Mouse (Mus musculus) adrenal gland, adult 18-20 months (tissue): ENCODE data around the gene Gpc3. TPM values are rescaled to one million over a fixed set of nuclear protein-coding genes. Genes with fewer than 3 reads are reported as not detected.

Source experiments
- DNase-seq, 2 experiments: peaks; one replicate each; pipeline ENCODE4 v3.0.0; 2021 to 2022; ENCODE audit warnings: low spot score in 2 of 2
- long read RNA-seq, 2 experiments: library from polyadenylated mRNA; stranded (forward); transcript quantifications; one replicate each; pipeline ENCODE4 v2.0.0; 2021
- total RNA-seq, 2 experiments: library from RNA; stranded (reverse); gene quantifications; 1 replicate in 1 of 2; 2 replicates in 1 of 2; pipeline ENCODE4 v1.2.3; 2021

Gene Gpc3
- 10 to 100 TPM; 50.4 to 71.1 TPM for total RNA-seq
- long read RNA-seq, experiment 1, transcript Gpc3-201 (8 exons, 2,216 nt): major isoform, 47 of 47 reads
- long read RNA-seq, experiment 1, partial matches to known transcripts: 0 of 47 reads
- long read RNA-seq, experiment 1, other reads (novel, unspliced or antisense): 0 of 47 reads
- long read RNA-seq, experiment 2, transcript Gpc3-201 (8 exons, 2,216 nt): major isoform, 74 of 83 reads
- long read RNA-seq, experiment 2, partial matches to known transcripts: 7 of 83 reads
- long read RNA-seq, experiment 2, other reads (novel, unspliced or antisense): 2 of 83 reads

DNA sequence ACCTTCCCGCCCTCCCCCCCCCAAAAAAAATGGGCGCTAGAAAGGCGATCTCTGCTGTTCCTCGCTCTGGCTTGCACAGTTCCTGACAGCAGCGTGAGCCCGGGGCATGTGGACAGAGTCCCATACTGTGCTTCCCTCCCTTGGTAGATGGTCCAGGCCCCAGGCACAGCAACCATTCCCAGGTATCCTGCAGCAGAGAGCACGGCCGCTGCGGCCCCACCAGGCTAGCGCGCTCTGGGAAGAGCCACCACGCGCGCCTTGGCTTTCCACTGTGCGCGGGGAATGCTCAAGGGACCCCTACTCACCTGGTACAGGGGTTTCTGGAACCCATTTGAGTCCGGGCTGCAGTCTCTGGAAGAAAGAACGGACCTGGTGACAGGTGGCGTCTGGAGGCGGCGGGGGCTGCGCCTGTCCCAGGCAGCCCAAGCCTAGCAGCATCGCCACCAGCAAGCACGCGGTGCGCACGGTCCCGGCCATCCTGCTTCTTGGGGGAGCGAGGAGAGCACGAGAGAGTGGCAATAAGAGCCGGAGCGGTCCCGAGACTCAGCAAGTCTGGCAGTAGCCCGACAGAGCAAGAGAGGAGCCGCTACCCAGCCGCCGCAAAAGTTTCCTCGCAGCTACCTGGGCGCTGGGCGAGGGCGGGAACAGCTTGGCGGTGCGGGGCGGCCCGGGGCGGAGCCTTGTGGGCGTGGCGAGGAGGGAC, at the start of gene Gpc3:
Gene Gpc3, minus strand, starts transcription at position 623 of the 703 bp plus-strand sequence.
- peak; percentile 43 to 46 for DNase-seq

DNA sequence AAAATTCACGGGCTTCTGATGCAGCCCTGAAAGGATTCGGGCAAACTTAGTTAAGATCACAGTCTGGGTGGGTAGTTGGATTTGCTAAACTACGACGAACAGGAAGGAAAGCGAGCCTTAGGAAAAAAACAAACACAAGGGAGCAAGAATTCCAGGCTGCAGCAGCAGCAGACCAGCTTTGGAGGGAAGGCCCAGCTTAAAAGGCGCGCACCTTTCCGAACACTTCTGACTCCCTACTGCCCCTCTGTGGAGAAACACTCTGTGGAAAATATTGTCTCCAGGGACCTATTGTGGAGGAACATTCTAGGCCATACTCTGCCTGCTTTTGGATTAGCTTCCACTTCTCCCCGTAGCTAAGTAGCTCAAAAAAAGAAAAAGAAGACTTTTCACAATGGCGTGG, 38.2 kb upstream of the Gpc3 start:
- peak in 1 of 2 experiments; percentile 4 for DNase-seq

DNA sequence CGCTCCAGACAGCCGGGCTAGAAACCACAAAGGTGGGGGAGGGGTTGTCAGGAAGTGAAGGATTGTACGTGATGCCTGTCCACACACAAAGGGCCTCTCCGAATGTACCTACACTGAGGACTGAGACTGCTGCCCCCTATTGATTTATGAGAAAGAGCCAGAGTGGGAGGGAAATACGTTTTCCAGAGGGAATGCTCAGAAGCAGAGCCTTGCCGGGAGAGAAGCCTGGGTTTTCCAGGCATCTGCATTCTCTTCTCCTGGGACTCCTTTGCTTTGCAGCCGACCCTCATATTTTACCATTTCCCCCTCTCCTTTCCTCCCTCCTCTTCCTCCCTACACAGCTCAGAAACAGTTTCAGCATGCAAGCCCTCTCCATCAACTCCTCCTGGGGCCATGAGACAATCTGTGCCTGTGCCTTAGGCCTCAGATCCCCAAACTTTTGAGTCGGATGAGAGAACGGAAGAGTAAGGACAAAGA, 37.8 kb upstream of the Gpc3 start:
- DNase-seq: no peak

DNA sequence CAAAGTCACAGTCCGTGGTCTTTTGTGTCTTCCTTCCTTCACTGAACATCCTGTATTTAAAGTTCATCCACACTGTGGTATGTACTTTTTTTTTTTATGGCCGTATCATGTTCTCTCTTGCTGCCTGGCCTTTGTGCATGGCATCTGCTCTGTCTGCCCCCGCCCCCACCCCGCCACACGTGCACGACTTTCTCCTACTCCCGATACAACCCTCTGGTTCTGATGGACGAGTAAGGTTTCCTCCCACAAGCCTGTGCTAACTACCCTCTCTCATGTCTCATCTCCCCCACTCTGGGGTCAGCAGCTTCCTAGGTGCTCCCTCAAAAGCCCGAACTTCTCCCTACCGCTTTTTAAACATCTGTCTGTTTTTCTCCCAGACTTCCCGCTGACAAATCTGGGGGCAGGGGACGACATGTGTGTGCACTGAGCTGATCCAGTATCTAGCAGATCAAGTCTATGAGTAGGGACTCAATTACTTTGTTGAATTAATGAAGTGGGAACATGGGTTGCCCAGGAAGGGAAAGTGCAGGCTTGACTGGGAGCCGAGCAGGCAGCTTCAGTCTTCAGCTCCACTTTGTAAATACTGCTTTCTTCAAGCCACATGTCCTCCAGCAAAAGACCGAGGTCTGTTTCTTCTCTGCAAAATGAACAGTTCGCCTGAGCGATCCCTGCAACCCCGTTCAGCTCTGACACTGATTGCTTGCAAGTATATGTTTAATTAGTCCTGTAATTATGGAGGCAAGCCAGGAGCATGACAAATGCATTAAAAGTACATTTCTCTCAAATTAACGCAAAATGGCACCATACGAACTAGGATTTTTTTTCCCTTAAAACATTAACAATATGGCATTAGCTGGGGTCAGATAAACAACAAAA, 35.4 kb upstream of the Gpc3 start:
- DNase-seq: no peak

DNA sequence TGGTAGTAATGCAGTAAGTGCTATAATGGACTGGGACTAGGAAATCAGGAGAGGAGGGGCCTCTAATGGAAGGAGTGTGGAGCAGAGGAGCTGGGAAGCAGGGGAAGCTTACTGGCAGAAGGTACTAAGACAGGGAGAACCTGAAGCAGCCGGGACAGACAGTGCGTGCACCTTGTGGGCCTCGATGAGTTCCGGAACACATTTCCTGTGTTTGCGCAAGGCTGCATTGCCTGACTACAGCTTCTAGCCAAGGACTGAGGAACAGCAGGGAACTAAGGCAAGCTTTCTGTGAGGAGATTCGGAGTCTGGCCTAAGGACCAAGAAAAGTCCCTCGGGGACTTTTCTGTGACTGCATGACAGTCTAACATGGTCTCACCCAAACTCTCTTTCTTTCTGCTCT, 30.6 kb upstream of the Gpc3 start:
- DNase-seq: no peak

DNA sequence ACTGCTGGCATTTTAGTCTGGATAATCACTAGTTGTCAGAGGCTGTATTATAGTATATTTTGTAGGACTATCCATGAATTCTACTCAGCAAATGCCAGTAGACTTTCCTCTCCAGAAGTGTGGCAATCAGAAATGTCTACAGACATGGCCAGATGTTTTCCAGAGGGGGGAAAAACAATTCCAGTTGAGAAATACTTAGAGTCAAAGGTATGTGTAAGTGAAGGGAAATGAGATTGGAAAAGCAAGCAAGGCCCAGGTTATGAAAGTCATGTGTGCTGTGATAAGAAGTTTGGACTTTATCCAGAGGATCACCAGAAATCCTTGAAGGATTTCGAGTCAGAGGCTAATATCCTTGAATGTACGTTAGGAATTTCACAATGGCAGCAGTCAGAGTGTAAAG, 29.6 kb upstream of the Gpc3 start:
- DNase-seq: no peak

DNA sequence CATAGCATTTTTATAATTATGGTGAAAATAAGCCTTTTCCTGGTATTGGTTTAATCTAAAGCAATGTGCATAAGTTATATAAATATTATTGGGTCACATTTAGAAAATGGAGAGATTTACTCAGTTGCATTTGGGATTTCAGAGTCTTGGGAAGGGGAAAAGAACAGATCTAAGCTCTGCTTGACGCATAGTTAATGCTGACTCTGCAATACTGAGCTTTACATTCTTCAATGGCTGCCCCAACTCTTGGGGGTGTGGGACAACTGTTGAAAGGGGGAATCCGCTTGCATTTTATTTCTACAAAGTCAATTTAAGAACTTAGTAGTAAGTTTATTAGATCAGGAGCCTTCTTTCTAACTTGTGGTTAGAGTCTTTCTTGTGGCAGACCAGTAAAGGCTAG, 28.4 kb upstream of the Gpc3 start:
- no peak for DNase-seq

DNA sequence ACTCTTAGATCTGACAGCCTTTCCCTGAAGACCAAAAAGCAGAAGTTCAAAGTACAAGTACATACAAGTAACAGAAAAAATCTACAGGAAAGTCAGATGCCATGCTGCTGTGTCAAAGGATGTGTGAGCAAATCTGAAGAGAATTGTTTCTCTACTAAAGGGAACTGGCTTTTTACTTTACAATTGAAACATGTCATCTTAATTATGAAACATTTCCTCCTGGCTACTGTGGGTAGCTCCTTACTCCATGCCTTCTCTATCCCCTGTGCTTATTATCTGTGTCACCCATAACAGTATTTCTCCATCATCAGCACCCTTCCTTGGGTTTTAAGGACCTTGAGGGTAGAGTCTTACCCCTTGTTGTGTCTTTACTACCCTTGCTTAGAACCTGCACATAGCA, 23.7 kb upstream of the Gpc3 start:
- DNase-seq: no peak

DNA sequence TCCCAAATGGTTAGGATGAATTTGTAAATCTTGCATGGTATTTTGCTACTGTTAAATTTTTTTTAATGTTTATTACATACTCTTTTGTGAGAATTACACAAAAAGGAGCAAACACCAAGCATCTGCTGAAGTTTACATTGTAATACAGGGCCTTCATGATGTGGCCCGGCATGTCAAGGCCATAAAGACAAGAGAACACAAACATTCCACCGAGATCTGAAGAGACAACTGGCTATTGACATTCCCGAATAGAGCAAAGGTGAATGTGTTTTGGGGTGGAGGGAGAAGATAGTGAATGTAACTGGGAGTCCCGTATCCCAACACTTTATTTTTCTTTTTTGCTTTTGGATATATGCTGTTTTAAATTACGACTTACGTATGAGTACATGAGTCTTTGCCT, 20.2 kb upstream of the Gpc3 start:
- no peak for DNase-seq

DNA sequence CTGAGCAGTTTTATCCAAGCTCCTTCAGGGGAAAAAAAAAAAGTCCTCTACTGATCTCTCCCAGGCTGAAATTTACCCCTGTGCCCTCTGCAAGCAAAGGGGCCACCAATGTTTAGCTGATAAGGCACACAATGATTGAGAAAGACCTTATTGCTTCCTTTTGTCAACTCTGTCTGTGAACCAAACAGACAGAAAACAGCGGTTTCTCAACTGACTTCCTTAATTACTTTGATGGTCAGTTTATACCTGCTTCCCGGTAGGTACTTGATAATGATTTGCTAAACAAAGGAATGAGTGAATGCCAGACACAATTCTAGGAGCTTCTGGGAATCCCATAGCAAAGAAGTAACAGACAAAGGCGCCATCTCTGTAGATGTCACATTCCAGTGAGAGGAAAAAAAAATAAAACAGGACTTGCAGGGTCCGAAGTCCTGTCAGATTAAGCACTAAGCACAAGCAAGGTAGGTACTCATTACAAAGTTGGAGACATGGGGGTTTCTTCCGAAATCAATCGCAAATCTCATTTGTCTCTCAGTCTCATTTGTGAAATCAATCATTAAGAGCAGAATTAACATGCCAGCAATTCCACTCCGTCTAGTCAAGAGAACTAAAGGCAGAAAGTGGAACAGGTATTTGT, 19.1 kb upstream of the Gpc3 start:
- DNase-seq: no peak

DNA sequence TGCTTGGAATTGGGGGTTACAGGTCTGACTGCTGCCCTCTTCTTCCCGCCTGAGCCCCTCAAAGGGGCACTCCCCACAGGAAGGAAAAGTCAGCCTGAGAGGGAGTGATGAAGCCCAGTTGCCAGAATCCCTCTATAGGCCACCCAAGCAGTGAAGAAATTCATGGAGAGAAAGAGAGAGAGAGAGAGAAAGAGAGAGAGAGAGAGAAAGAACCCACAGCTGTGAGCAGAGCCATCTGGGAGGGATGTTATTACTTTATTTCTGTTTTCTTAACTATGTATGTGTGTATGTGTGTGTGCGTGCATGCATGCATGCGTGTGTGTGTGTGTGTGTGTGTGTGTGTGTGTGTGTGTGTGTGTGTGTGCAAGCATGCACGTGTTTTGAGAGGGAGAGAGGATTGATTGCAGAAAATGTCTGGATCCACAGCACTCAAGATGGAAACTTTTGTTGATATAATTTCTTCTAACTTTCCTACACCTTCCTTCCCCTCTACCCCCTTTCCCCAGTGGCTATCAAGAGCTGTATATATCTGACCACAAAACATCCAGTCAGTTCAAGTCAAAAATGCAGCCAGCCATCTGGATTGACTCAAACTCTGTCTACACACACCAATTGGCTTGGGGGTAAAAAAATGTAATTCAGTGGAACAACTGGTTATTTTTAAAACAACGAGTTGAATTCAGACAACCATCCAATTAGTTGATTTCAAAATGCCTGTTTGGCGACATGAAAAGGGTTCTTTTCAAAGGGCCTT, 13.4 kb upstream of the Gpc3 start:
- no peak for DNase-seq

DNA sequence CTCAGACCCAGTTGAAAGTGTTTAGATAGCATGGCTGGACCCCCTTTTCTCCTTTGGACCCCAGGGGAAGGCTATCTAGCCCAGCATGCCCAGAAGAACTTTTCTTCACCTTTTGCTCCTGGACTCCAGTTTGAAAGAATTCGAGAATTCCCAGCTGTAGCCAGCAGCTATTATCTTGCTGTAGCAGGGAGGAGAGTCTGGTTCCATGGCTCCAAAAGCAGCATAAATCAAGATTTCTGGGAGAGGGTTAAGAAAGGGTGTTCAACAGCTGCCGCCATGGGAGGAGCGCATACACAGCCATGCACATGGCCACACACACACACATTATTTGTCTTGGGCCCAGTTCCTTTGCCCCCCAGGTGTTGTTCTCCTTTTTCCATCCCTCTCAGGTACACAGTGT, 4.1 kb upstream of the Gpc3 start:
- no peak for DNase-seq

DNA sequence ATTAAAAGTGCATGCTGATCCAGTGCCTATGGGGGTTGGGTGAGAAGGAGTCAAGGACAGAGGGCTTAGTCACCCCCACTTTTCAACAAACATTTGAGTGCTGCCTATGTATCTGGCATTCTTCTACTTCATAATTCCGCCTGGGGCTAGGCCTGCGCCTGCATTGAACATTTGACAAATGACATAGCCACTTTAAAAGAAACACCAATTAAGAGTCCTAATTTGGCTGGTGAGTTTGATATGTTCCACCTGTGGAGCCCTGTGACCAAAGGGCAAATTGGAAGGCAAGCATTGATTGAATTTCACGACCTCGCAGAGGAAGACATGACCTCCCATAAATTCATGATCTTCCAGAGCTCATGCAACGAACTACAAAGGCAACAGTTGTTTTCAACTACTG, 2.4 kb upstream of the Gpc3 start:
- DNase-seq: no peak

DNA sequence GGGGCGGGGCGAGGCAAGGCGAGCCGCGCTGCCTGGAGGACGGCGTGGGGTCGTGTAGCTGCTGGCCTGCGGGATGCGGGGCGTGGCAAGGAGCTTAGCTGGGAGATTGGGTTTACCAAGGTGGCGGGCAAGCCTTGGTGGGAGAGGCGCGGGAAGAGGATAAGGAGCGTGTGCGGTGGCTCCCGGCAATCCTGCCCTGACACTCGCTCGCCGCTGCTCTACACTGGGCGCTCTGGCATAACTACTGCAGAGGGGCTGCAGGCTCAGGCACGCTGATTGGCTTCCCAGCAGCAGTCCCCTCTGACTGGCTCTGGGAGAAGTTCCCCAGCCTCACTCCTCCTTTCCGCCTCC, 256 bp upstream of the Gpc3 start:
- no peak for DNase-seq

DNA sequence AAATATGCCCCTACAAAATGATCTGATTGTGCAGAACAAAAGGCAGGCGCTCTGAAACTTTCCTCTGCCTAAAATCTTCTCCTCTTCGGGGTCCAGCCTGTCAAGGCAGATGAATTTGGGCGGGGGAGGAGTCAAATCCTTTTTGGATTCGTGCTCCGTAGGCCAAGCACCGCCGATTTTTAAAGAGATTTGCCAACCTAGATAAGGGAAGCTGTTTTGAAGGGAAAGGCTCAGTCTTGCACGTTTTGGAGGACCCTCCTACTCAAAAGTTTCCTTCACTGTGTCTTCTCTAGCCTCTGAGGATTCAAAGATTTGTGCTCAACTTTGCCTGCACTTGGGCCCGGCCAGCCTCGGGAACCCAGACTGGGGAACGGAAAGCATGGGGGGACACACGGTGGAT, 944 bp downstream of the Gpc3 start:
- DNase-seq: no peak

DNA sequence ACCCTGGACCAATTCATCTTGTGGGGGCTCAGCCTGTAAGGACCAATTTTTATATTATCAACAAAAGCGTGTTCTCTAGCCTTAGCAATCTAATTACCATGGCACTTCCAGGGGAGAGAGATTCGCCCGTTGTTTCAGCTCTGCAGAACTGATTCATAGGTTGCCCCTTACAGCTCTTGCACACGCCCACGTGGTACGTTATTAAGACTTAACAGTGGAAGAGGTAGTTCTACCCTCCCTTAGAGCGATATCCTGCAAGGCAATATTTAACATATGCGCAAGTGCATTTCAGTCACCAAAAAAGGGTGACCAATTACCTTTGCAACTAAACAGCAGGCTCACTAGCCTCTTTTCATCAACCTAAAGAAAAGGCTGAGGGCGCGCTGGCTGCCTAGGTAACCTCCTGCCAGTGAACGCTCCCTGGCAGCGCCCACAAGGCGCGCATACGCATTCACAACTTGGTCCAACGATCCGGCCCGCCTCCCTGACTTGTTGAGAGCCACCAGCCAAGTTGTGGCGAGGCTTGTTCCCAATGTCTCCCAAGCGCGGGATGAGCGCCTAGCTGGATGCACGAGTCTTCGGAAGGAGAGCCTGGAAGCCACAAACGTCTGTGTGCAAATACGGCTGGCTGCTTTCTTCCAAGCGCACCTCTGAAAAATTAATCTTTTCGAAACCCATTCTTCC, 1.6 kb downstream of the Gpc3 start:
- no peak for DNase-seq

DNA sequence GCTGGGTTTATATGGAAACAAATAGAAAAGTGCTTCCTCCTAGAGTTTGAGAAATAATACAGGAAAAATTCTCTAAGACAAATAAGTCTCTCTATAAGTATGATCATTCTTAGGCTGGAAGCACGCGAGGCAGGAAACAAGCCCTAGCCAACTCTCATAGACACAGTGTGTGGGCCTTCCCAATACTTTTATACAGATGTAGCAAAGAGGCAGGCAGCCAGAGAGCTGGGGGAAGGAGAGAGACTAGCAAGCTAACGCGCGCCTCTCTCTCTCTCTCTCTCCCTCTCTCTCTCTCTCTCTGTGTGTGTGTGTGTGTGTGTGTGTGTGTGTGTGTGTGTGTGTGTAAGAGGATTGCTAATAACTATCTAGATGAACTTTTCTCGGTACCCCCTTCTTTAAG, 2.2 kb downstream of the Gpc3 start:
- no peak for DNase-seq

DNA sequence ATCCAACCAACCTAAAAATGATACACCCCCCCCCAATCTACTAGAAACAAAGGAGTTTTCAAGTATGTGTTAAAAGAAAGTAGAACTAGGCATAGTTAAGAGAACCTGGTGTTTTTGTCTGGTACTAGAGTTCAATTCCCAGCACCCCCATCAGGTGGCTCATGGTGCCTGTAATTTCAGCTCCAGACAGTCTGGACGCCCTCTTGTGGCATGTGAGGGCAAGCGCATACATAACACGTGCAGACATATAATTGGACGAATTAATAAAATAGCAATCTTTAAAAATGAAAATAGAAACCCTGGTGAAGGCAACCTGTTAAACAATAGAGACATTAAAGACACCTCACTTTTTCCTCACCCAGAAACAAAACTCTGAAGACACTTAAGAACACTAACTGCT, 10.6 kb downstream of the Gpc3 start:
- DNase-seq: no peak

DNA sequence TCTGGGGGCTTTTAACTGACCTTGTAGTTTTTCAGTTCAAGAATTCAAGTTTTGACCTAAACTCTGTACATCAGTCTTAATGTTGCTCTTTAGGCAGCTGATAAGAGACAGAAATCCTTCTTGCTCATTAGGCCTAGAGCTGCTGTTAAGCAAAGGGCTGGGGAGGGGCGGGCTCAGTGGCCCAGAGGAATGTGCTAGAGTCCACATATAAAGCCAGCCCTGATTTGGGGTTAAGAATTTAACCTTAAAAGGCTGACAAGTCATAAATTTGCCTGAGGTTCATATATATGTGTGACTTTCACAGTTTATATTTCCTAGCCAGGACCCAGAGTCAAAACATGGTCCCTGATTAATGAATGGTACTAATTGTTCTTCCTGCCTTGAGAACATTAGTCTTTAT, 14.5 kb downstream of the Gpc3 start:
- no peak for DNase-seq

DNA sequence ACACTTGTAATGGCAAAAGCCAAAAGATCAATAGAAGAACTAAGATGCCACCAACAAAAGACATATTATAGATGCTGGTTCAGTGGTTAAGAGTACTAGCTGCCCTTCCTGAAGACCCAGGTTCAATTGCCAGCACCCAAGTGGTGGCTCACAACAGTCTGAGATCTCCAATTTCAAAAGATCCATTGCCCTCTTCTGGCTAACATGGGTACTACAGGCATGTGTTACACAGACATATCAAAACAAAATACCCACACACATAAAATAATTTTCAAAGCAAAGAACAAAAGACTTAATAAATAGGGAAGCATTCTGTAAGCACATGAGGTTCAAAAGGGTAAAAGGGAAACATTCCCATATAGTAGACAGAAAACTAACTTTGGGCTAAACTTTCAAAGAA, 26.1 kb downstream of the Gpc3 start:
- DNase-seq: no peak
